In the genomic region with DNA sequence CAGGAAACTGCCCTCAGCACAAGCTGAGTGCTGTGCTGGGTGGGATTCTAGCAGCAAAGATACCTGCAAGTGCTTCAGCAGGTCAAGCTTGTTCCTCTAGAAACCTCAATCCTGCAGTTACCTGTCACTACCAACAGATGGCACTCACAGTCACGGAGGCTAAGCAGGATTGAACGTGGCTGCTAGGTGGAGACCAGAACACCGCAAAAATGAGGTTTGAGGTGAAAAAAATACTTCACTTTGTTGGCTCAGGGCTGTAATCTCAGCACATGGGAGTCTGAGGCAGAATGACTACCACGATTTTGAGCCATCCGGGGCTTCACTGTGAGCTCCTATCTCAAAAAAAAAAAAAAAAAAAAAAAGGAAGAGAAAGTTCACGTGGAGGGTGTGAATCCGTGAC, we compare ENCODE assay signal across 10 mouse cellular contexts. TPM values are rescaled to one million over a fixed set of nuclear protein-coding genes. Genes with fewer than 3 reads are reported as not detected.
DNase-seq lines count a peak whose midpoint lies in the region; ATAC-seq lines count a peak whose summit lies in the region.
"Had no signal": no experiment of that assay in that cellular context is flagged by ENCODE, and none has a peak within 500 bp of the region (broad histone marks: within the 10 kb centered on the region; RNA-seq: fewer than 3 reads in every experiment).

No protein-coding gene starts in this region.

- intact Hi-C loops in left cerebral cortex, postnatal 14 days (cut with DNase I): no loop called here

- peak; percentile 10 to 34 for DNase-seq in urinary bladder, adult 18-20 months (ENCODE audit: low spot score in 2 of 2)
- no peak for DNase-seq in urinary bladder, adult 2 months (ENCODE audit: low spot score)
- DNase-seq in adrenal gland, postnatal 14 days: peak; percentile 69
- peak; percentile 29 for DNase-seq in embryo, embryonic 11.5 days (ENCODE audit: low read depth, low spot score)
- DNase-seq in left cerebral cortex, postnatal 14 days (ENCODE audit: low spot score in 2 of 2): peak; percentile 28 to 61
- peak; percentile 42 to 45 for DNase-seq in natural killer cell, adult 2 months (ENCODE audit: low spot score in 2 of 2)
- peak; percentile 48 for DNase-seq in thymus, postnatal 25 days

- peak; percentile 71 to 87 for ATAC-seq in hematopoietic stem cell, adult 5-6 weeks (replicated peaks in 1 of 2; ENCODE audit: insufficient read depth in 1 of 2, low FRiP score in 2 of 2, low TSS enrichment in 1 of 2, low read depth in 1 of 2, poor library complexity in 2 of 2, severe bottlenecking in 2 of 2)

RNA-seq across cellular contexts. Expression of gene Atp12a, which starts 50.4 kb away (rescaled TPM):
- polyA plus RNA-seq in urinary bladder, adult 2 months (2012; rRNA removed): 0.04 and 0.25 TPM in 2 replicates
- 0.07 TPM in 1 of 2 replicates, not detected in the other for total RNA-seq in adrenal gland, postnatal 14 days (2021)
- total RNA-seq in hematopoietic stem cell, adult 5-6 weeks (2017): not detected in 2 replicates
- total RNA-seq in left cerebral cortex, postnatal 14 days (2021): under 1 TPM; 0.19 to 0.24 TPM
- total RNA-seq: gastrocnemius, postnatal 4 days had no signal

RNA-seq across cellular contexts. Expression of gene Gzmb, which starts 52.4 kb away (rescaled TPM):
- 1.4 and 2.2 TPM in 2 replicates for polyA plus RNA-seq in urinary bladder, adult 2 months (2012; rRNA removed)
- total RNA-seq in adrenal gland, postnatal 14 days (2021): 0.22 TPM in 1 of 2 replicates, not detected in the other
- total RNA-seq in hematopoietic stem cell, adult 5-6 weeks (2017): 0.99 and 1.3 TPM in 2 replicates
- total RNA-seq in left cerebral cortex, postnatal 14 days (2021): not detected
- total RNA-seq: gastrocnemius, postnatal 4 days had no signal
- polyA plus RNA-seq: neural tube, embryonic 14.5 days had no signal
